Mouse (Mus musculus) embryonic facial prominence, embryonic 15.5 days (tissue): ENCODE measurements around the gene Rnf216. TPM values are rescaled to one million over a fixed set of nuclear protein-coding genes. Genes with fewer than 3 reads are reported as not detected.

Source experiments
- ATAC-seq: fragments of 200-750 bp; cut with Nextera tagmentation; 2 replicates; pipeline ENCODE4 v1.8.0; 2017; ENCODE audit warnings: low read depth, moderate TSS enrichment; ENCODE audit not compliant: insufficient number of reproducible peaks, low FRiP score, low TSS enrichment
- H3K27ac ChIP-seq: fragments of 300-500 bp; sonication (generic); replicated peaks from 2 replicates; pipeline ENCODE4 v1.5.1; 2015; ENCODE audit warnings: mild to moderate bottlenecking, inconsistent platforms
- H3K27me3 ChIP-seq: fragments of 300-500 bp; sonication (generic); 2 replicates; pipeline ENCODE4 v1.6.1; 2015; ENCODE audit warnings: inconsistent platforms
- H3K36me3 ChIP-seq: fragments of 300-500 bp; sonication (generic); 2 replicates; pipeline ENCODE4 v1.6.1; 2015; ENCODE audit warnings: mild to moderate bottlenecking, inconsistent platforms
- H3K4me1 ChIP-seq: fragments of 300-500 bp; sonication (generic); 2 replicates; pipeline ENCODE4 v1.6.1; 2015; ENCODE audit warnings: inconsistent platforms
- H3K4me2 ChIP-seq: fragments of 300-500 bp; sonication (generic); replicated peaks from 2 replicates; pipeline ENCODE4 v1.6.1; 2015; ENCODE audit warnings: mild to moderate bottlenecking, inconsistent platforms
- H3K4me3 ChIP-seq: fragments of 300-500 bp; sonication (generic); replicated peaks from 2 replicates; pipeline ENCODE4 v1.5.1; 2015; ENCODE audit warnings: mild to moderate bottlenecking, inconsistent platforms
- H3K9ac ChIP-seq: fragments of 300-500 bp; sonication (generic); 2 replicates; pipeline ENCODE4 v1.6.1; 2015; ENCODE audit warnings: inconsistent platforms
- H3K9me3 ChIP-seq: fragments of 300-500 bp; sonication (generic); replicated peaks from 2 replicates; pipeline ENCODE4 v1.6.1; 2016; ENCODE audit warnings: inconsistent platforms
- WGBS: fragments of 180-500 bp; shearing (Covaris S2); methylation state at CpG from one replicate; pipeline ENCODE4 v1.1.7; 2015; 5-methylcytosine and 5-hydroxymethylcytosine counted together
- polyA plus RNA-seq: library from polyadenylated mRNA; unstranded; fragments of >200 nt; fragmentation: Nextera tagmentation; extraction: Ambion mirVana; gene quantifications from 2 replicates; pipeline ENCODE4 v1.2.1, GENCODE M21; 2015

The Rnf216 gene
- polyA plus RNA-seq, 1 experiment from 2014 or later: 41.2 TPM

DNA sequence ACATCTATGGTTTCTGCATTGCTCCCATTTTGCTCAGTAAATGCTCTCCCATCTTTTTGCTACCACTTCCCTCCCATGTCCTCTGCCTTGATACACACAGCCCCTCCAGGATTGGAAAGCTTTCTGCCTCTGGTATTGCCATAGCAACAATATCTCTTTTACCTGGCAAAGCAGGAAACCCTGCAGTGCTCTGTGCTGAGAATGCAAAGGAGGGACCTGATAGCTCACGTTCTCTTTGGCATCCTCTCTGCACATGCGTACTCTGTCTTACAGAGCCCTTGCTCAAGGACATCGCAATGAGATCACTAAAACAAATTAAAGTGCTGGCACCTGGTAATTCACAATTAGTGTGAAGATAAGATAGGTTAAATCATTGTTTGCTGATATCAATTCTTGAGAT lies 51.3 kb downstream of the Rnf216 start:
- H3K4me1 ChIP-seq: peaks cover 34% of the 10 kb centered on the region
- H3K36me3 ChIP-seq: peaks cover 39% of the 10 kb centered on the region
- no peak for ATAC-seq
- H3K4me2 ChIP-seq: no peak overlapping the region
- H3K27me3 ChIP-seq: no peaks in the 10 kb centered on the region
- WGBS: 79% methylated on average over 3 of the region's 3 CpGs
- no peak overlapping the region for H3K4me3 ChIP-seq
- H3K9me3 ChIP-seq: no peaks in the 10 kb centered on the region
- no peak overlapping the region for H3K9ac ChIP-seq
- H3K27ac ChIP-seq: no peak overlapping the region

- WGBS: 44% methylated on average over 2 of the region's 2 CpGs
- no peak overlapping the region for H3K9ac ChIP-seq
- no peak overlapping the region for H3K27ac ChIP-seq
- H3K36me3 ChIP-seq: peaks cover 39% of the 10 kb centered on the region
- no peak overlapping the region for H3K4me2 ChIP-seq
- H3K9me3 ChIP-seq: no peaks in the 10 kb centered on the region
- no peak for ATAC-seq
- H3K4me1 ChIP-seq: peaks cover 37% of the 10 kb centered on the region
- H3K27me3 ChIP-seq: no peaks in the 10 kb centered on the region
- no peak overlapping the region for H3K4me3 ChIP-seq
Measured at GRCm38 (mm10) chr5:143060774-143061385, 51.9 kb downstream of the Rnf216 start.

GRCm38 (mm10) chr5:143059958-143060357 lies 52.8 kb downstream of the Rnf216 start:
- no peaks in the 10 kb centered on the region for H3K9me3 ChIP-seq
- no peak overlapping the region for H3K4me3 ChIP-seq
- H3K4me2 ChIP-seq: no peak overlapping the region
- peaks cover 41% of the 10 kb centered on the region for H3K4me1 ChIP-seq
- no peak overlapping the region for H3K9ac ChIP-seq
- H3K36me3 ChIP-seq: peaks cover 32% of the 10 kb centered on the region
- 72% methylated on average over 1 of the region's 1 CpGs for WGBS
- no peaks in the 10 kb centered on the region for H3K27me3 ChIP-seq
- ATAC-seq: no peak
- no peak overlapping the region; the same call in 1 of the 2 replicates for H3K27ac ChIP-seq

DNA sequence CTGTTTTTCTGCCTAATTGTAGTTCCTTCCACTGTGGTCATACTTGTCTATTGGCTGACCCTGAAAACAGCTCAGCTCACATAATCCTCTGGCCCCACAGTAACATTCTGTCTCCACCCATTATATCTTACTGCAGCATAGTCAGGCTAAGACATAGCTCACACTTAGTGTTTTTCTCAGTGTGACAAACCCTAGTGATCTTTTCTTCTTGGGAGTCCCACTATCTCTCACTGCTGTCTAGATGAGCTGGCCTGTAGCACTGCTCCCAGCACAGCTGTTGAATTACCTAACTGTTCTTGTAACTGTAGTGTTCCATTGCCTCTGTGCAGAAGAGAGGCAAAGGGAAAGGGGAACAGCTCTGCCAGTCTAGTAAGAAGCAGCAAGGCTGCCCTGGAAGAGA lies 53.6 kb downstream of the Rnf216 start:
- no peak overlapping the region for H3K9ac ChIP-seq
- peak overlapping the region; percentile 80 for H3K27ac ChIP-seq
- ATAC-seq: no peak
- H3K27me3 ChIP-seq: no peaks in the 10 kb centered on the region
- no peaks in the 10 kb centered on the region for H3K9me3 ChIP-seq
- H3K36me3 ChIP-seq: peaks cover 25% of the 10 kb centered on the region
- no peak overlapping the region for H3K4me3 ChIP-seq
- no peak overlapping the region for H3K4me2 ChIP-seq
- H3K4me1 ChIP-seq: peaks cover 42% of the 10 kb centered on the region

- no peak for ATAC-seq
- Histone ChIP-seq H3K36me3 (peaks cover 21% of the 10 kb centered on the region), H3K4me1 (peaks cover 47% of the 10 kb centered on the region), H3K27me3 (no peaks in the 10 kb centered on the region), H3K9ac (no peak overlapping the region), H3K4me3 (no peak overlapping the region), H3K27ac (peak overlapping the region; percentile 80), H3K4me2 (no peak overlapping the region), H3K9me3 (no peaks in the 10 kb centered on the region)
Measured at GRCm38 (mm10) chr5:143058675-143059074, 54.1 kb downstream of the Rnf216 start.

DNA sequence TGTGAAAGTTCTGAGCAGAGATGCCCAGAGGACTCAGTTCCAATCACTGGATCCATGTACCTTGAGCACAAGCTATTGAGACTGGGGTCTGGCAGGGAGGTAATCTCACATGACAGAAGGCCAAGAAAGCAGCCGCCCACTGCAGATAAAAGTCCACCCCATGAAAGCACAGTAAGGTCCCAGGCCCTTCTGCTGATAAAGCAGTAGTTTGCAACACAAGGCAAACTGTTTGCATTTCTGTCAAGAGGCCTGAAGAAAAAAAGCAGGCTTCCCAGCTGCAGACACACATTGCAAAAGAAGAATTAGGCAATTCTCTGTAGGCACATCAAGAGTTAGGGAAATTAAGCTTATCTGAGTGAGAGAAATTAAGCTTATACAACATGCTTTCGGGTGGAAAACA lies 54.6 kb downstream of the Rnf216 start:
- peaks cover 16% of the 10 kb centered on the region for H3K36me3 ChIP-seq
- H3K27ac ChIP-seq: peak overlapping the region; percentile 80
- peaks cover 52% of the 10 kb centered on the region for H3K4me1 ChIP-seq
- H3K4me2 ChIP-seq: no peak overlapping the region
- H3K4me3 ChIP-seq: no peak overlapping the region
- WGBS: 48% methylated on average over 2 of the region's 2 CpGs
- H3K27me3 ChIP-seq: no peaks in the 10 kb centered on the region
- no peaks in the 10 kb centered on the region for H3K9me3 ChIP-seq
- no peak overlapping the region for H3K9ac ChIP-seq
- no peak for ATAC-seq

DNA sequence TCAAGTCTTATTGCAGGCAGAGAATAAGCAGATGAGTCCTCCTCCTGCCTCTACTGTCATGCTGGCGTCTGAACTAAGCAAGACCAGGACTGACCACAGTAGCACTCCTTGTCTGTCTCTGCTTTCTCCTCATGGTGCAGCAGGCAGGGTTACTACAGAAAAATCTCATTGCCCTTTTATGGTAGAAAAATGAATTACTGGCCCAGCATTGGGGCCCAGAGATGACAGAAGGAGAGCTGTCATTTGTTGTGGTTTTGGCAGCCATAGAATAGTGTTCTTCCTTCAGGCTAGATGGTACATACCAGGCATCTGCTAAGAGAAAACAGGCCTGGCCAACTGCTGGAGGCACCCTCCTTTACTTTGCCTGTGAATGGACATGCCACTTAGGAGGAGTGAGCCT lies 55.0 kb downstream of the Rnf216 start:
- H3K9ac ChIP-seq: no peak overlapping the region
- no peaks in the 10 kb centered on the region for H3K9me3 ChIP-seq
- no peak overlapping the region for H3K4me3 ChIP-seq
- no peak for ATAC-seq
- H3K27me3 ChIP-seq: no peaks in the 10 kb centered on the region
- H3K27ac ChIP-seq: peak overlapping the region; percentile 80
- 68% methylated on average over 1 of the region's 1 CpGs for WGBS
- peaks cover 13% of the 10 kb centered on the region for H3K36me3 ChIP-seq
- no peak overlapping the region for H3K4me2 ChIP-seq
- peaks cover 56% of the 10 kb centered on the region for H3K4me1 ChIP-seq

- Histone ChIP-seq H3K4me2 (no peak overlapping the region), H3K36me3 (0 out of 2 replicates have a peak, but pooled peaks cover 3% of the 10 kb centered on the region), H3K27ac (peak overlapping the region; percentile 49), H3K4me3 (no peak overlapping the region), H3K4me1 (peaks cover 62% of the 10 kb centered on the region), H3K9ac (no peak overlapping the region), H3K9me3 (no peaks in the 10 kb centered on the region), H3K27me3 (no peaks in the 10 kb centered on the region)
- no peak for ATAC-seq
- WGBS: 54% methylated on average over 4 of the region's 4 CpGs
Measured at GRCm38 (mm10) chr5:143056191-143056880, 56.5 kb downstream of the Rnf216 start.

DNA sequence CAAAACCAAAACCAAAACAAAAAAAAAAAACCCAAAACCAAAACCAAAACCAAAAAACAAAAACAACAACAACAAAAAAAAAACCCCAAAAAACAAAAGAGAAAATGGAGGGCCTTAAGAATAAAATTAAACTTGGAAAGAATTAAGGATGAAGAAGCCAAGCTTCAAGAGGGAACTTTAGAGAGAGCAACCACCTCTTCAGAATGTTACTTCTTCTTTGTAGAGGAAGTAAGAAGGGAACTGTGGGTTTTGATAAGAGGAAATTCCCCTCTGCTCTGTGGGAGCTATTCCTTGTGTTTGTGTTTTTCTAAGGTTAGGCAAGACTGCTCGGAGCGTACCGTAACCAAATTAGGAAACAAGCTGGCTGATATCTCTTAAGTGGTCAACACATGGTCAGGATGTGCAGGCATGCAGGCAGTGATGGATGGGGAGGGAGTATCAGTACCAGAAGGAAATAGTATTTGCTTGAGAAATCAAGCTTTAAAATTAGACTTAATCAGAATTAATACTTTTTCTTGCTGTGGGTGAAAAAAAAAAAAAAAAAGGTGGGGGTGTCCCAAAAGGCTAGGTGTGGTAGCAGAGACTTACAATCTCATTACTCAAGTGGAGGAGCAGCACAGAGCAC lies 57.2 kb downstream of the Rnf216 start:
- Histone ChIP-seq H3K27ac (peak overlapping the region; percentile 49), H3K9me3 (no peaks in the 10 kb centered on the region), H3K4me2 (no peak overlapping the region), H3K27me3 (no peaks in the 10 kb centered on the region), H3K4me3 (no peak overlapping the region), H3K4me1 (peaks cover 66% of the 10 kb centered on the region), H3K36me3 (0 out of 2 replicates have a peak, but pooled peaks cover 6% of the 10 kb centered on the region), H3K9ac (no peak overlapping the region)
- WGBS: 73% methylated on average over 3 of the region's 3 CpGs
- ATAC-seq: no peak

DNA sequence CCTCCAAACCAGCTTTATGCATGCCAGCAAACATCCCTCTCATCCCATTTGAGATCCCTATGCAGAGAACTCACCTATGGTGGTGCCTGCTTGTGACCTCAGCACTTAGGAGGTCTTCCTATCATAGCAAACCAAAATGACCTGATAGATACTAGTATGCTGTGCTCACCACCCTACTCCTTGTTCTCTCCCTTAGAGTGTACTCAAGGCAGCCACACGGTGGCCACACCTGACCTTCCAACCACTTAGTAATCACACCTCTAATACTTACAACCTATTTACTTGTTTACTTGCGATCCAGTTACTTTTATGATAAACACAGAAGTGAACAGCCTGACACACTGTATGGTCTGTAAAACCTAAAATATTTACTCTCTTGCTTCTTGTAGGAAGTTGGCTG lies 58.1 kb downstream of the Rnf216 start:
- H3K27ac ChIP-seq: peak overlapping the region; percentile 82; the same call in 1 of the 2 replicates
- H3K36me3 ChIP-seq: 0 out of 2 replicates have a peak, but pooled peaks cover 6% of the 10 kb centered on the region
- H3K4me1 ChIP-seq: peaks cover 69% of the 10 kb centered on the region
- ATAC-seq: no peak
- no peak overlapping the region for H3K4me2 ChIP-seq
- no peak overlapping the region for H3K9ac ChIP-seq
- no peak overlapping the region for H3K4me3 ChIP-seq
- no peaks in the 10 kb centered on the region for H3K9me3 ChIP-seq
- H3K27me3 ChIP-seq: no peaks in the 10 kb centered on the region
- WGBS: 88% methylated on average over 2 of the region's 2 CpGs

- no peaks in the 10 kb centered on the region for H3K27me3 ChIP-seq
- H3K4me3 ChIP-seq: no peak overlapping the region
- peak; percentile 56 for ATAC-seq
- H3K27ac ChIP-seq: peak overlapping the region; percentile 82
- WGBS: 36% methylated on average over 5 of the region's 5 CpGs
- no peak overlapping the region for H3K9ac ChIP-seq
- peaks cover 68% of the 10 kb centered on the region for H3K4me1 ChIP-seq
- 0 out of 2 replicates have a peak, but pooled peaks cover 3% of the 10 kb centered on the region for H3K36me3 ChIP-seq
- no peaks in the 10 kb centered on the region for H3K9me3 ChIP-seq
- no peak overlapping the region for H3K4me2 ChIP-seq
Measured at GRCm38 (mm10) chr5:143053132-143053972, 59.4 kb downstream of the Rnf216 start.
